Mouse (Mus musculus) MEL (cell line): ENCODE measurements around the gene Prr30. TPM values are rescaled to one million over a fixed set of nuclear protein-coding genes. Genes with fewer than 3 reads are reported as not detected.
"Not testable (repeated sequence)": the region's sequence is repeated elsewhere in the genome, so short reads cannot be mapped to it uniquely, and the experiment has no call there.

Experiments used
- DNase-seq: peaks from one replicate; pipeline ENCODE4 v3.0.0; 2011; ENCODE audit warnings: low read depth, low spot score
- H3K27ac ChIP-seq: 2 replicates; pipeline ENCODE4 v1.5.1; 2012; ENCODE audit warnings: low read depth, mild to moderate bottlenecking, control low read depth, low read length, moderate library complexity; ENCODE audit not compliant: control insufficient read depth
- H3K27me3 ChIP-seq, 2 experiments: fragments of 150-350 bp in 1 of 2; sonication (generic) in 1 of 2; 2 replicates each; pipeline ENCODE4 v1.6.1; 2012; ENCODE audit warnings: low read length in 2 of 2, mild to moderate bottlenecking in 2 of 2, improper control_type of control experiment in 1 of 2, moderate library complexity in 1 of 2; ENCODE audit not compliant: insufficient read depth in 2 of 2, control insufficient read depth in 1 of 2
- H3K36me3 ChIP-seq, 2 experiments: 2 replicates each; pipeline ENCODE4 v1.6.1; 2012 to 2014; ENCODE audit warnings: low read length in 2 of 2, improper control_type of control experiment in 1 of 2, inconsistent platforms in 1 of 2, mild to moderate bottlenecking in 1 of 2; ENCODE audit not compliant: insufficient read depth in 2 of 2, control insufficient read depth in 1 of 2
- H3K4me1 ChIP-seq, 2 experiments: fragments of 150-350 bp in 1 of 2; sonication (generic) in 1 of 2; 2 replicates each; pipeline ENCODE4 v1.6.1; 2012; ENCODE audit warnings: low read length in 2 of 2, improper control_type of control experiment in 1 of 2, mild to moderate bottlenecking in 1 of 2; ENCODE audit not compliant: insufficient read depth in 2 of 2, control insufficient read depth in 1 of 2
- H3K4me3 ChIP-seq, 2 experiments: fragments of 150-350 bp in 1 of 2; sonication (generic) in 1 of 2; 2 replicates each; pipeline ENCODE4 v1.5.1; 2012; ENCODE audit warnings: low read depth in 2 of 2, low read length in 2 of 2, mild to moderate bottlenecking in 2 of 2, moderate library complexity in 2 of 2, control low read depth in 1 of 2, improper control_type of control experiment in 1 of 2; ENCODE audit not compliant: control insufficient read depth in 1 of 2, insufficient read depth in 1 of 2
- H3K79me2 ChIP-seq: 2 replicates; pipeline ENCODE4 v1.6.1; 2012; ENCODE audit warnings: mild to moderate bottlenecking, low read length, moderate library complexity; ENCODE audit not compliant: control insufficient read depth, poor library complexity, insufficient read depth
- H3K9ac ChIP-seq: 2 replicates; pipeline ENCODE4 v1.6.1; 2012; ENCODE audit warnings: low read depth, mild to moderate bottlenecking, control low read depth, low read length, moderate library complexity; ENCODE audit not compliant: control insufficient read depth, poor library complexity, severe bottlenecking
- H3K9me3 ChIP-seq: fragments of 150-350 bp; sonication (generic); replicated peaks from 2 replicates; pipeline ENCODE4 v1.6.1; 2012; ENCODE audit warnings: mild to moderate bottlenecking, low read length, improper control_type of control experiment, moderate library complexity; ENCODE audit not compliant: insufficient read depth
- BHLHE40 ChIP-seq: IDR thresholded peaks from 2 replicates; pipeline ENCODE4 v1.6.1; 2012; ENCODE audit warnings: low read depth, mild to moderate bottlenecking, inconsistent platforms, low read length, improper control_type of control experiment, borderline replicate concordance
- EP300 ChIP-seq, 2 experiments: IDR thresholded peaks; 2 replicates each; pipeline ENCODE4 v1.6.1; 2011; ENCODE audit warnings: improper control_type of control experiment in 2 of 2, low read length in 2 of 2, low read depth in 1 of 2, mild to moderate bottlenecking in 1 of 2
- GATA1 ChIP-seq: IDR thresholded peaks from 2 replicates; pipeline ENCODE4 v1.6.1; 2011; ENCODE audit warnings: low read depth, low read length, improper control_type of control experiment
- POLR2AphosphoS2 ChIP-seq: IDR thresholded peaks from 2 replicates; pipeline ENCODE4 v1.6.1; 2011; ENCODE audit warnings: low read length, improper control_type of control experiment
- SIN3A ChIP-seq: IDR thresholded peaks from 2 replicates; pipeline ENCODE4 v1.6.1; 2012; ENCODE audit warnings: low read length, improper control_type of control experiment, inconsistent platforms
- TCF12 ChIP-seq: IDR thresholded peaks from 2 replicates; pipeline ENCODE4 v1.6.1; 2014; ENCODE audit warnings: low read depth, mild to moderate bottlenecking, inconsistent platforms, low read length, improper control_type of control experiment, moderate library complexity
- polyA plus RNA-seq, 2 experiments: library from polyadenylated mRNA; stranded (reverse) in 1 of 2; unstranded in 1 of 2; fragments of >175 nt in 1 of 2; fragments of >200 nt in 1 of 2; gene quantifications; 2 replicates each; pipeline versions ENCODE4 v1.2.1 to v1.2.4; 2012; ENCODE audit warnings: low replicate concordance in 2 of 2, low read depth in 1 of 2; ENCODE audit not compliant: insufficient read length in 2 of 2, insufficient read depth in 1 of 2, missing spikeins in 1 of 2
- total RNA-seq: library from RNA; depleted of rRNA; stranded (reverse); fragments of 300-350 nt; gene quantifications from 2 replicates; pipeline ENCODE4 v1.2.3, GENCODE M21; 2012

The Prr30 gene
- total and polyA plus RNA-seq, 3 experiments: not detected

GRCm38 (mm10) chr14:101245706-101246105 is 45.6 kb upstream of the Prr30 start:
- Histone ChIP-seq H3K9ac (no peak overlapping the region), H3K36me3 (no peaks in the 10 kb centered on the region), H3K4me3 (no peak overlapping the region), H3K9me3 (no peaks in the 10 kb centered on the region), H3K27ac (no peak overlapping the region), H3K27me3 (no peaks in the 10 kb centered on the region), H3K79me2 (no peaks in the 10 kb centered on the region), H3K4me1 (no peaks in the 10 kb centered on the region)
- TF ChIP-seq SIN3A: no peak
- TF ChIP-seq GATA1: no peak
- TF ChIP-seq BHLHE40: no peak
- no peak for DNase-seq

GRCm38 (mm10) chr14:101244441-101244840 is 44.3 kb upstream of the Prr30 start:
- H3K9me3 ChIP-seq, H3K79me2 ChIP-seq, H3K4me1 ChIP-seq, DNase-seq, H3K9ac ChIP-seq, H3K4me3 ChIP-seq, H3K36me3 ChIP-seq, H3K27me3 ChIP-seq, H3K27ac ChIP-seq: not testable (repeated sequence)

DNA sequence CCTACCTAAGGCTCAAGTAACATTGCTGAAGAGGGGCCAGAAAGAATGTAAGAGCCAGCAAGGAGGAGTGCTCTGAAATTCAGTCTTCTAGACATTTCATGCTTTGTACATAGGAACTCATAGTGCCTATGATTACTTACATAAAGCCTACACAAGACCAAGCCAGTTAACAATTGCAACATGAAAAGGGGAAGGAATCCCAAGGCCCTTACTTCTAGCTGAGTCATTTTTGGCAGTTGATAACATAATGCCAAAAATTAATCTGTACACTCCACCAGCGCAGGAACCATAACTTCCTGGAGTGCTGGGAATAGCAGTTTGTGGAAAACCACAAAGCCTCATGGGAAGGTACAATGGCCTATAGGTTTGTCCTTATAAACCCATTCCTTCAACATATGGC is 37.8 kb upstream of the Prr30 start:
- no peak overlapping the region for H3K9ac ChIP-seq
- no peaks in the 10 kb centered on the region for H3K36me3 ChIP-seq
- DNase-seq: peak; percentile 3
- no peaks in the 10 kb centered on the region for H3K27me3 ChIP-seq
- no peak overlapping the region for H3K4me3 ChIP-seq
- H3K4me1 ChIP-seq: no peaks in the 10 kb centered on the region
- no peak for TF ChIP-seq TCF12
- TF ChIP-seq EP300 (IDR thresholded peaks at IDR 0.05; ENCODE audit: low read depth in 1 of 2, low read length in 2 of 2): peak in 1 of 2 experiments; percentile 6; a peak in 1 of 4 replicates
- H3K9me3 ChIP-seq: no peaks in the 10 kb centered on the region
- no peaks in the 10 kb centered on the region for H3K79me2 ChIP-seq
- no peak overlapping the region for H3K27ac ChIP-seq

DNA sequence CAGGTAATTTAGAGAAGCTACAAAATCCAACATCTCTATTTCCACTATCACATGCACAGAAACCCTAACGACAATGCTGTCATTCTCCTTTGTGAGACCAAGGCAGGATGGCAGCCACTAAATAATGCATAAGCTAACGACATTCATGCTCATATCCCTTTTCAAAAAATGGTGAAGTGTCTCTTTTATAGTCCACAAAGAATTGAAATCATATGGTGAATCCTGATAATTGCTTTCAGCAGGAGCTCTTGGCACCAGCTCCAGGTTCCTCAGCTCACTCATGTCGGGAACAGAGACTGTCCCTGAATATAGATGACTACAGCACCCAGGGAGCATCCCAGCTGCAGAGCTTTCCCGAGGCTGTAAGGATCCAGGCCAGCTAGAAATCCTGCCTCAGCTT is 28.9 kb upstream of the Prr30 start:
- no peak overlapping the region for H3K27ac ChIP-seq
- no peaks in the 10 kb centered on the region for H3K79me2 ChIP-seq
- no peak for TF ChIP-seq POLR2AphosphoS2
- no peak for TF ChIP-seq TCF12
- TF ChIP-seq BHLHE40: no peak
- no peak overlapping the region for H3K4me3 ChIP-seq
- H3K9me3 ChIP-seq: no peaks in the 10 kb centered on the region
- no peaks in the 10 kb centered on the region for H3K27me3 ChIP-seq
- DNase-seq: no peak
- H3K36me3 ChIP-seq: no peaks in the 10 kb centered on the region
- no peaks in the 10 kb centered on the region for H3K4me1 ChIP-seq
- no peak overlapping the region for H3K9ac ChIP-seq
